Mouse (Mus musculus) urinary bladder, postnatal 36 days (tissue): ENCODE results near the gene Dok5.
A peak's percentile ranks its signal among the peaks of the same experiment; 100 is the strongest.

Experiments
- DNase-seq, 2 experiments: peaks; one replicate each; pipeline ENCODE4 v3.0.0; 2022; ENCODE audit warnings: low spot score in 2 of 2, mixed read lengths in 1 of 2

Dok5 gene

DNA sequence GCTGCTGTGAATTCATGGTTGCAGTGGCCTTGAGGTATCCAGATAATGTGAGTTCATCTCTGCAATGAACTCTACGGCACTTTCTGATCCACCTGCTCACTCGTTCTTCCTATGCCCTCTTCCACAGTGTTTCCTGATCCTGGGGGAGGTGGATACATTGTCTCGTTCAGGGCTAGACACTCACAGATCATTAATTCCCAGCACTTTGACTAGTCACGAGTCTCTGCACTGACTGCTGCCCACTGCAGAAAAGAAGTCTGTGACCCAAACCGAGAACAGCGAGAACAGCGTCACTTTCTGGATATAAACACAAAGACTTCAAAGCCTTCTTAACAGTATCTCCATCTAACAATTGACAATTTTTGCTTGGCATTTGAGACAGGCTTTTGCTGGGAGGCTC is 125.9 kb downstream of the Dok5 start:
- no peak for DNase-seq

DNA sequence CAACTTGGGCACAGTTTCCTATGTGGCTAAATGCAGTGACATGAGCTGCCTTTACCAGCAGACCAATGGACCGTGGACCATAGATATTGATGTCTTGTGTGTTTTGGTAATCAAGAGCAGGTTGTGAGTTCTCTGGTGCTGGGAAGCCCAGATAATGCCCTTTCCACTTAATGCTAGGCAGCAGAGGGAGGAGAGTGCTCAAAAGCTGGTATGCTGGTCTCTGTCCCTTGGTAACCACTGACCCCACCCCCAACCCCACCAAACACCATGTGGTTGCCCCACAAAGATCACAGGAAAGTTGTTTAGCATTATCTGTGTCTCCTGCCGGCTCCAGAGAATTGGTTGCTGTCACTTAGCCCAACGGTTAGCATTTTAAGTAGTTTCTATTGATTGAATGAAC is 127.0 kb downstream of the Dok5 start:
- DNase-seq, result no peak

- no peak for DNase-seq
These were observed 129.0 kb downstream of the Dok5 start for GRCm38 (mm10) chr2:170860576-170860975.

DNA sequence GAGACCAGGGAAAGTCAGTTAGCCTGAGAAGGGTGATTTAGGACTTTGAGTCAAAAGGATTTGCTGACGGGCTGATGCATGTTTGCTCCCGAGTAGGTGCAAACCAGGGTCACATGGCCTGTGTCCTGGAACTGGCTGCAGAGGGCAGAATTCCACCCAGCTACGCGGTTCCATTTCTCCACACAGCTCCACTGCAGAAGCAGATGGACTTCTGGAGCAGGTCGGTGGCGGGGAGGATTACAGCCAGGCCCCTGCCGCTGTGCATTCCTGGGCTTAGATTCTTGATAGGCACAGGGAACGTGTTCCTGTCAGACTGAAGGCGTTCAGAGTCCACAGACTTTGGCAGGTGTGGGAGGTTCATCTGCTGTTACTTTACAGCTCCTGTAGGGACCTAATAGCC is 131.2 kb downstream of the Dok5 start:
- DNase-seq, result no peak

GRCm38 (mm10) chr2:170863201-170863600 is 131.6 kb downstream of the Dok5 start:
- DNase-seq, result no peak

DNA sequence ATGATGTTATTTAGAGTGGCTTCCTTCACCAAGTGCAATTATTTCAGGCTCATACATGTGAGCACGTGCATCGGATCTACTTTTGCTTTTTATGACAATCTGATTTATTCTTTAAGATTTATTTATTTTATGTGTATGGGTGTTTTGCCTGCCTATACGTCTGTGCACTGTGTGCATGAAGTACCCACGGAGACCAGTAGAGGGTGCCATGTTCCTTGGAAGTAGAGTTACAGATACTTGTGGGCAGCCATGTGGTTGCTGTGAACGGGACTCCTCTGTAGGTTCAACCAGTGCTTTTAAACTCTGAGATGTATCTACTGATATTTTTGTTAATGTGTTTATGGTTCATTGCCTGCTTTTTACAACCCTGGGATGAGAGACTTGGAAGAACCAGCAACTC is 132.4 kb downstream of the Dok5 start:
- DNase-seq, result no peak

DNA sequence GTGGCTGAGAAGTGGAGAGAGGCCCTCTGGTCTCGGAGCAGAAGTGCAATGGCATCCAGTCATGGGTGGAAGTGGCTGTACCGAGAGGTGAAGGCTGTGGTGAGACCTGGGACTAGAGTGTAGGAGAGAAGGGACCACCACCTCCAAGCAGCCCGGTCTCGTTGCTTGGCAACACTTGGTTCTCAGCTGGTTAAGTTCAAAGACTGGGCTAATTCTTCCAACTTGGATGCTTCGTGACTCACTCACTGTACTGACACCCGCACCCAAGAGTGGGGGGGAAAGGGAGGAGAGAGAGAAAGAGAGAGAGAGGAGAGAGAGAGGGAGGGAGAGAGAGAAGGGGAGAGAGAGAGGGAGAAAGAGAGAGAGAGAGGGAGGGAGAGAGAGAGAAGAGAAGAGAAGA is 133.2 kb downstream of the Dok5 start:
- DNase-seq, result no peak

GRCm38 (mm10) chr2:170870566-170870965 is 139.0 kb downstream of the Dok5 start:
- no peak for DNase-seq

- DNase-seq, result no peak
These were observed 139.9 kb downstream of the Dok5 start for GRCm38 (mm10) chr2:170871469-170871868.

DNA sequence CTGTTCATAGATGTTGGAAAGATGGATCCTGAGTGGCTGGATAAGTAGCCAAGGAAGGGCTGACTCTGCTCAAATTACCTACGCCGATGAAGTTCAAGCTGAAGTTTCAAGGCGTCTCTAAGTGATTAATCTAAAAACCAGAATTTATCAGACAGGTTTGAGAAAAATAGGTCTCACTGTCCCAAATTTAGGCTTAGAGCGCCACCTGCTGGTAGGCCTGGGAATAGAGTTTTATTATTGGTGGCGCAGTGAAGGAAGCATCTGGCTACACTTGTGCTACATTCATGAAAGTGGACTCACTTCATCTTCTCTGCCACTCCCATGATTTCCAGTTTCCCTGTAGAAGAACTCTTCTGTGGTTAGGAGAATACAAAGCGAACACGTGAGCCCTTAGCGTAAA is 141.8 kb downstream of the Dok5 start:
- DNase-seq, result peak; percentile 66

DNA sequence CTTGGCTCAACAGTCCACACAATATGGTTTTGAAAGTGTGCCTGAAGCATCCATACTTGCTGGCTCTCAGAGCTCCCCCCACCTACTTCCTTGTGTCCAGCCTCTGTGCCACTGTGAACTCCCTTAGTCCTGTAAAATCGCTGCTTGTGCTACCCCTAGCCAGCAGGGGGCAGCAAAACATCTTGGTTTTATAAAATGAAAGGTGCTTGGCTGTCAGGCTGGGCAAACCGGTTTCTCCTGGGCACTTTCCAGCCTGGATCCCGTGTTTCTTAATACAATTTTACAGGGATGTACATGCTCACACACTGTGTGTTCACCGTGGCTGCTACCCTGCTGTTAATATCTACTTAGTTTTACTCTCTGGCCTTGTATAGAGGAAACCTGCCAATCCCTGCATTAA is 145.9 kb downstream of the Dok5 start:
- DNase-seq, result peak; percentile 81 to 83

GRCm38 (mm10) chr2:170877936-170878335 is 146.3 kb downstream of the Dok5 start:
- DNase-seq, result no peak

- DNase-seq, result no peak
These were observed 152.7 kb downstream of the Dok5 start for GRCm38 (mm10) chr2:170884209-170884801.

GRCm38 (mm10) chr2:170887984-170888383 is 156.4 kb downstream of the Dok5 start:
- no peak for DNase-seq

DNA sequence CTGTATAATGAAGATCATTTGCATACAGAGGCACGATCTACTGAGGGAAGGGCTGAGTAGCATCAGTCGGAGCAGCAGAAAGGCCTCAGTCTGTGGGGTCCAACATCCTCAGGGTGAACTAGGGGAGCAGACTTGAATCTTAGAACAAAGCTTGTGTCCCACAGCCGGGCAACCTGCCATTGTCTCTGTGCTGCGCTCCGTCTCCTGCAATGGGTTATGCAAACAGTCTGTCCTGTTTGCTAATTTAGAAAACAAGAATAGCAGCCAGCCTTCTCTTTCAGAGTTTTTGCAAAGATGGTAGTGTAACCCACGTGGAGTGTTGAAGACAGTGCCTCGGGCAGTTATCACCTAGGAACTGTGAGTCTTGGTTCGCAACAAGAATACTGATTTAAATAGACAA is 163.5 kb downstream of the Dok5 start:
- DNase-seq, result no peak

GRCm38 (mm10) chr2:170902204-170903028 is 170.8 kb downstream of the Dok5 start:
- no peak for DNase-seq

- DNase-seq, result no peak
These were observed 171.4 kb downstream of the Dok5 start for GRCm38 (mm10) chr2:170903029-170903306.

- no peak for DNase-seq
These were observed 171.8 kb downstream of the Dok5 start for GRCm38 (mm10) chr2:170903367-170903766.

- DNase-seq, result peak in 1 of 2 experiments; percentile 18
These were observed 181.1 kb downstream of the Dok5 start for GRCm38 (mm10) chr2:170912589-170913223.

GRCm38 (mm10) chr2:170913863-170914262 is 182.3 kb downstream of the Dok5 start:
- no peak for DNase-seq

GRCm38 (mm10) chr2:170915646-170916045 is 184.0 kb downstream of the Dok5 start:
- no peak for DNase-seq

DNA sequence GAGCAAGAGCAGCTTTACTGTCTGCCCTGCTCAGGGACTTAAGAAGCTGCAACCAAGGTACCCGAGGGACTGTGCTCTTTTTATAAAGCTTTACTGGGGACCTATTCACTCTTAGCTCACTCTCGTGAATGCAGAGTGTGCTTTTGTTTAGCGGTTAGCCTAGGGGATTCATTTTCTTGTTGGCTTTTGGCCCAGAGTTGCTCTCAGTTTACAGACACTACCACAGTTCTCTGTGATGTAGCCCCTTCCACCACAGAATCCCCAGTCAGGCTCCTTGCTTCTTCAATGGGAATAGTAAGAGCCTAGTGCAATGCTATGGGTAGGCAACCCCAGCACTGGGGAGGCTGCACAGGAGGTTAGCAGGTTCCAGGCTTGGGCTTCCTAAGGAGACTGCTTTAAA is 190.7 kb downstream of the Dok5 start:
- DNase-seq, result no peak

GRCm38 (mm10) chr2:170924131-170924530 is 192.5 kb downstream of the Dok5 start:
- DNase-seq, result no peak
